Mouse (Mus musculus) heart, adult 8-10 months (tissue): ENCODE measurements around the gene Slc27a1. TPM values are rescaled to one million over a fixed set of nuclear protein-coding genes. Genes with fewer than 3 reads are reported as not detected.

ENCODE experiments used
- DNase-seq: peaks from one replicate; pipeline ENCODE4 v3.0.0; 2022; ENCODE audit warnings: low spot score
- total RNA-seq, 4 experiments: library from RNA; stranded (reverse); gene quantifications; 2 replicates each; pipeline ENCODE4 v1.2.4; 2022

The Slc27a1 gene
- total RNA-seq, 4 experiments from 2014 or later: 192 to 237 (median 204) TPM

- DNase-seq: no peak
These were observed 11.5 kb downstream of the Slc27a1 start for GRCm38 (mm10) chr8:71580201-71580600.

DNA sequence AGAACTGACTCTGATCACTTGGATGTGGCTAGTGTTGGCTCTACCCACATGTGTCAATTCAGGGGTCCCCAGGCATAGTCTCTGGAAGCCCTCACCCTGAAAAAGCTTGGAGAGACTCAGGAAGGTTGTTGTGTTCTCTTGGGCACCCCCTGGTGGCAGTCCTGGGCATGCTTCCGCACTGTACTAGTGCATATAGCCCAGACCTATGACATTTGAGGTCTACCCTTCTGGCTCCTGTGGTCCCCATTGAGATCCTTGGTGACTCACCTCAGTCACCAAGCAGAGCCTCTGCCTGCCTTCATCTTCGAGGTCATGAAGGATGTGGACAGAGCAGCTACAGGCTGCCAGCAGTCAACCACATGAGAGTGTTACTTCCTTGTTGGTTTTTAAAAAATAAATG is 18.2 kb downstream of the Slc27a1 start:
- no peak for DNase-seq

DNA sequence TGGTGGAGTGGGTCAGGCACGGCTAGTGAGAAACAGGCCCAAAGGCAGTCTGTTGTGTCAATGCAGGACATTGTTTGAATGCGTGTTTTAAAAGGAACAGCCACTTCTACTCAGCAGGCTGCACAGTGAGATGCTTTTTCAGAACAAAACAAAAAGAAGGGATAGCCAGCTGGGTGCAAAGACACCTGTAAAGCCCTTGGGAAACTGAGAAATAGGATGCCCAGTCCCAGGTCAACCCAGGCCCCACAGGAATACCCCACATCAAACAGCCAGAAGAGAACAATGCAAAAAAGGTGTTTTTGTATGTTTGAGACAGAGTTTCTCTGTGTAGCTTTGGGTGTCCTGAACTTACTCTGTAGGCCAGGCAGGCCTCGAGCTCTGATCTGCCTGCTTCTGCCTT is 20.1 kb downstream of the Slc27a1 start:
- DNase-seq: no peak

GRCm38 (mm10) chr8:71591017-71591416 is 22.3 kb downstream of the Slc27a1 start:
- DNase-seq: no peak

GRCm38 (mm10) chr8:71591471-71592373 is 23.0 kb downstream of the Slc27a1 start, which contains the start of gene Pgls:
Gene Pgls, plus strand, starts transcription at chr8:71592176.
- peak; percentile 96 for DNase-seq

GRCm38 (mm10) chr8:71592374-71593170 is 23.9 kb downstream of the Slc27a1 start:
- DNase-seq: peak; percentile 72

DNA sequence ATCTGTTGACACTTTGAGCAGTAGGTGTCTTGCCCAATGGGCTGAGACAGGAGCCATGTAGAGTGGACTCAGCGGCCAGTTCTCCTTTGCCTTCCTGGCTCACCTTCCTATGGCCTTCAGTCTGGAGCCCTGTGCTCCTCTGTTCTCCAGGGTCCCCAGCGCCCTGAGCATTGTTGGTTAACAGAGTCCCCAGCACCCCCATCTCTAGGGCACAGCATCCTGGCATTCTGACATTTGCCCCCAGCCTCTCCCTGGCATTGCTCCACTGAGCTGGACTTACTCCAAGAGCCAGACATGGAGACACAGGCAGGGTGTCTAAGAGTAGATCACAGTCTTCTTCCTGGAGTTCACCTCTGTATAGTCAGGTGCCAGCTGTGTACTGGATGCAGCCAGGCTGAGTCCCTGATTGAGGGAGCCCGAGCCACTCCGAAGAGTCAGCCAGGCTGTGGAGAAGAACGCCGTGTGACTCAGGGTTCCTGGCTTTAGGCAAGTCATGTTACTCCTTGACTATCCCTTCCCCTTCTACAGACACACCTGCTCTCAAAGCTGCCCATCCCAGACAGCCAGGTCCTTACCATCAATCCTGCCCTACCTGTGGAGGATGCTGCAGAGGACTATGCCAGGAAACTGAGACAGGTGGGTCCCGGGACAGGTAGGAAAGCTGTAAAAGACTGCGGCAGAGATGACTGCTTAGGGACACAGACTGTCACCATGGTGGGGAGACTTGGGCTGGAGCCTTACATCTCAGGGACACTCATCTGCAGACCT is 25.1 kb downstream of the Slc27a1 start:
- DNase-seq: no peak

DNA sequence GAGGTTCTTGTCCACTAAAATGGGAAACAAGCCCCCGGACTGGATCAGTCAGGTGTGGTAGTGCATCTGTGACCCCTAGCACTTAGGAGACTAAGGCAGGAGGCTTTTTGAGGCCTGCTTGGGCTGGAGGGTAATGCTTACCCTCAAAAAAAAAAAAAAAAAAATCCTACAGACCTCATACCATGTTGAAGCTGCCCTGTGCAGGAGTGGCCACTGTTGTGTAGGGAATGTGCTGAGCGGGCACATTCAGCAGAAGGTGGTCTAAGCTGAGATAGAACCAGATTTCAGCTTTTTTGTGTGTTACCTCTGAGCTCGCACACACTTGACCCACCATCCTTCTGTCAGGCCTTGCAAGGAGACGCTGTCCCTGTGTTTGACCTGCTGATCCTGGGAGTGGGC is 25.6 kb downstream of the Slc27a1 start:
- DNase-seq: no peak

GRCm38 (mm10) chr8:71595862-71596261 is 27.2 kb downstream of the Slc27a1 start:
- DNase-seq: peak; percentile 75

- DNase-seq: no peak
These were observed 27.7 kb downstream of the Slc27a1 start for GRCm38 (mm10) chr8:71596384-71596783.

GRCm38 (mm10) chr8:71596798-71597197 is 28.1 kb downstream of the Slc27a1 start:
- DNase-seq: no peak

GRCm38 (mm10) chr8:71597451-71597850 is 28.8 kb downstream of the Slc27a1 start, which contains the start of gene Fam129c:
Gene Fam129c, plus strand, starts transcription at chr8:71597648.
- no peak for DNase-seq

DNA sequence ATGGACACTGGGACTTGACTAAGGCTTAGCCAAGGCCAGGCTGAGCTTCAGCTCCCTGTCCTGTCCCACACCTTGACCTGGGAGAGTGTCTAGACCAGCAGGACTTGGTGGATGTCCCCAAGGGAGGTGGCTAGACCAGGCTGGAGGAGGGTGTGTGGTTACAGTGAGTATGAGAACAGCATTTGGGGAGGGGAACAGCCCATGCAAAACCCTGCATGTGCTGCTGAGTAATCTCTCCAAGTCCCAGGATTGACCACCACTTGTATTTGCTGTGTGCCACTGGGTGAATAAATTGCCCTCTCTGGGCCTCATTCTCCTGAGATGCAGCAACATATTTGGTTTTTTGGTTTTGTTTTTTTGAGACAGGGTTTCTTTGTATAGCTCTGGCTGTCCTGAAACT is 29.7 kb downstream of the Slc27a1 start:
- no peak for DNase-seq

- no peak for DNase-seq
These were observed 30.2 kb downstream of the Slc27a1 start for GRCm38 (mm10) chr8:71598841-71599240.

GRCm38 (mm10) chr8:71601939-71602665 is 33.4 kb downstream of the Slc27a1 start:
- DNase-seq: no peak

DNA sequence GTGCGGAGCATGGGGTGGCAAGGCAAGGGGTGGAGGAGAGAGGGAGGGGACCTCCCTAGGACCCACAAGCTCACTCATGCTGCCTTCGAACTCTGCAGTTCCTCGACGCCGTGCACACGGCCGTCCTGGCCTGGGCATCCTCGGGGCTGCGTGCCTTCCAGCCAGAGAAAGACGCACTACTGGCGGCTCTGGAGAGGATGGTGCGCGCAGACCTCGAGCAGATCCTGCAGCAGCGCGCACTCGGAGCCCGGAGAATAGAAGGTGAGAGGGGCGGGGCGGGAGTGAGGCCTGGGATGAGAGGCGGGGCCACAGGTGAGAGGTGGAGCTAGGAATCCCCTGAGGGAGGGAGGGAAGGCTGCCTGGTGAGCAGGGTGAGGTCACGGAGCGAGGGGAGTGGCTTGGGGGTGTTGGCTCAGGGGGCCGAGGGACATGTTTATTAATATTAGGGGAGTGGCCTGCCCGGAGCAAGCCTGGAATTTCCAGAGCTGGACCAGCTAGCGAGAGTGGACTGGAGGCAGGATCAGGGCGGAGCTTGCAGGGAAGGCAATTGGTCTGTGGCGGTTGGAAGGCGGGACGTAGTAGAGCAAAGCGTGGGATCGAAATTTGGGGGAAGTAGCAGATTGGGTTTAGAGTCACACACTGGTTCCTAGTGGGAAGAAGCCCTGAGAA is 34.1 kb downstream of the Slc27a1 start:
- DNase-seq: peak; percentile 71

DNA sequence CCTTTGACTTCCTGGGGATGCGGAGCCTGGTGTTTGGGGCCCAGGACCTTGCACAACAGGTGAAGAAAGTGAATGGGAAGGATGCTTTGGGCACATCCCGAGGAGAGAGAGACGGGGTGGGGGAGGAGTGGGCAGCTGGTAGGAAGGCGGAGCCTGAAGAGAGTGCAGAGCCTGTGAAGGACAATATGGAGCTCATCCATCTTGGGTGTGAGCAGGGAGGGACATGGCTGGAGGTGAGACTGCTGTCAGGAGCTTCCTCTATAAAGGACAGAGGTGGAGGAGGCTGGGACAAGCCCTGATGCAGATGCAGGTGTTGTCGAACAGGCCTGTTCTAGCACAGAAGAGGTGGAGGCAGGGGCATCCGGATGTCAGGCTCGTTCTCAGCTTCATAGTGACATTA is 35.3 kb downstream of the Slc27a1 start:
- DNase-seq: no peak

DNA sequence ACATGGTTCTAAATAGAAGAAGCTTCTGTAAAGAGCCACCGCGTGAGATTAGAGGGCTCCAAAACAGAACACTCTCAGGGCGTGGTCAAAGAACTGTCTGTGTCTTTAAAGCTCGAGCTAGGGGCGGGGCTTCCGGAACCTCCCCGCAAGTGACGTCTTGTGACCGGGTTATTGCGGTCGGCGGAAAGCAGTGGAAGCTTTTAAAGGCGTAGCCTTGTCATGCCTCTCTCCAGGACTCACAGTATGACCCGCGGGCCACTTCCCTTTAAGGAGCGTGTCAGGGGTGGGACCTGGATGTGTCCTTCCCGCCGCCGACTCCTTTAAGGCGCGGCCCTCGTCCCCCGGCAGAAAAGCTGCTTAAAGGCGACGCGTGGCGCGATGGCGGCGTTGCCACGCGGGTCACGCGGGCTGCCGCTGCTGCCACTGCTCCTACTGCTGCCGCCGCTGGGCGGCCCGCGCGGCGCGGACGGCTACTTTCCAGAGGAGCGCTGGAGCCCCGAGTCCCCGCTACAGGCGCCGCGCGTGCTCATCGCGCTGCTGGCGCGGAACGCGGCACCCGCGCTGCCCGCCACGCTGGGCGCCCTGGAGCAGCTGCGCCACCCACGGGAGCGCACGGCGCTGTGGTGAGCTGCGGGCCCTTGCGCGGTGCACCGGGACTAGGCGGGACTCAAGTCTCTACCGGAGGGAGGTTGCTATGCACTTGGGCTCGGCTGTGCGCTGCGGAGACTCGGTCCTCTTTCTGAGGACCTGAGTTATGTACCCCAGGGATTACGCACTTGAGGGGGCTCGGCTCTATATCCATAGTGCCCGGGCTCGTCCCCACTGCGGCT is 42.4 kb downstream of the Slc27a1 start, which contains the start of gene Colgalt1:
Gene Colgalt1, plus strand, starts transcription at position 177 of the 830 bp plus-strand sequence.
- DNase-seq: peak; percentile 99

DNA sequence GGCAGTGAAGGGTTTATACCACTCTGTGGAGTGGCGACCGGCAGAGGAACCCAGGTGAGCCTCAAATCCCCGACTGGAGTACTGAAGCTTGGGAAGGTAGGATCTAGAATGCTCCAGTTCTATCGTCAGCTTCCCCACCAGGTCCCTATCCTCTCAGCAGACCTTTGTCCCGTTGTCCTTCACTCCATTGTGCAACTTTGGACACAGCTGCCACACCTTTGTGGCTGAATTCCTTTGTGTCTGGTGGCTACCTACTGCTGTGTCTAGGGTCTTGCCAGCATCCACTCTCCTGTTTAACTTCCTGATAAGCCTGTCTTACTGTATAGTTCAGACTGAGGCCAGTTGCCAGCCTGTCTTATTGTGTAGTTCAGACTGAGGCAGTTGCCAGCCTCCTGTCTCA is 43.5 kb downstream of the Slc27a1 start:
- no peak for DNase-seq
